Mouse (Mus musculus): Measurements from ENCODE around the gene Abcc9. TPM values are rescaled to one million over a fixed set of nuclear protein-coding genes. Genes with fewer than 3 reads are reported as not detected.

The Abcc9 gene
- polyA plus RNA-seq, 1 experiment from 2014 or later = 18.7 TPM

Other genes with a start within 250 kb of the Abcc9 start
- not detected in 2 replicates for gene Gys2, start 229.2 kb downstream of the Abcc9 start, polyA plus RNA-seq (2014; fragmentation: Nextera tagmentation; extraction: Ambion mirVana)
- 149 and 183 TPM in 2 replicates for gene Ldhb, start 194.4 kb downstream of the Abcc9 start, polyA plus RNA-seq (2014; fragmentation: Nextera tagmentation; extraction: Ambion mirVana)
- gene Kcnj8, start 130.7 kb downstream of the Abcc9 start, polyA plus RNA-seq (2014; fragmentation: Nextera tagmentation; extraction: Ambion mirVana) = 52.2 and 55.3 TPM in 2 replicates
- gene Cmas, start 54.4 kb upstream of the Abcc9 start, polyA plus RNA-seq (2014; fragmentation: Nextera tagmentation; extraction: Ambion mirVana) = 109 and 112 TPM in 2 replicates
- 0.19 and 0.28 TPM in 2 replicates for gene Sult6b2, start 102.2 kb upstream of the Abcc9 start, polyA plus RNA-seq (2014; fragmentation: Nextera tagmentation; extraction: Ambion mirVana)

Measured in intestine, embryonic 14.5 days (tissue).